Mouse (Mus musculus) megakaryocyte, adult 5-6 weeks (primary cell): ENCODE data around the gene Foxn3. TPM values are rescaled to one million over a fixed set of nuclear protein-coding genes. Genes with fewer than 3 reads are reported as not detected.

ENCODE experiments used
- ATAC-seq: 2 replicates; pipeline ENCODE4 v1.8.0; 2016; ENCODE audit warnings: mild to moderate bottlenecking, inconsistent platforms; ENCODE audit not compliant: poor library complexity, severe bottlenecking
- total RNA-seq, 2 experiments: library from RNA; stranded (forward) in 1 of 2; stranded (reverse) in 1 of 2; fragments of 153-499, 151-499 nt in 1 of 2; fragments of 221-1000, 200-1000 nt in 1 of 2; gene quantifications; 2 replicates each; pipeline versions ENCODE4 v1.2.3 to v1.2.4; 2015 to 2017

Gene Foxn3
- total RNA-seq, 2 experiments from 2014 or later = 19.6 to 45.6 TPM

- peak; percentile 81 for ATAC-seq
These were observed 171.2 kb downstream of the Foxn3 start for GRCm38 (mm10) chr12:99391942-99392880.

DNA sequence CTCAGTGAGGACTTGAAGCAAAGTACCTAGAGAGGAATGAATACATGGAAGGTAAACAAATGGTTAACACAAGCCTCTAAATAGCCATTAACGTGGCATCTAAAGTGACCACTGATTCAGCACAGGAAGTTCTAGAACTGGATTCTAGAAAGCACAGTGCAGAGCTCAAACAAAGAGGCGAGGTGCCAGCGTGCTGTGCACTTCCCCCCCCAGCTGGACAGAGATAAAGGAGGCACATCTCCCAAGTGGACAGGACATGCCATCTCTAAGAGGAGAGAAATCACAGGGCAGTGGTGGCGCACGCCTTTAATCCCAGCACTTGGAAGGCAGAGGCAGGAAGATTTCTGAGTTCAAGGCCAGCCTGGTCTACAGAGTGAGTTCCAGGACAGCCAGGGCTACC is 173.0 kb downstream of the Foxn3 start:
- ATAC-seq = no peak

DNA sequence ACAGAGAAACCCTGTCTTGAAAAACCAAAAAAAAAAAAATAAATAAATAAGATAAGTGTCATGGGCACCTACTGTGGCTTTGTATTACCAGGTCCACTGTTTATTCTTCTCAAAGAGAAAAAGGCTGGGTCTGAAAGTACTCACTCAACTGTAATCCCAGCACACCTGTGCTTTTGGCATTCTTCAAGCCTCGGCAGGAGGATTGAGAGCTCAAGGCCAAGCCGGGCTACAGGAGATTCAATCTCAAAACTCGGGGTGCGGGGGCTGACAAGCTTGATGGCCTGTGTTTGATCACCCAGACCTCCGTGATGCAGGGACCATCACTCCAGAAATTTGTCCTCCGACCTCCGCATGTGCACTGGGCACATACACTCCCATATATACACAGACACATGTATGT is 174.1 kb downstream of the Foxn3 start:
- no peak for ATAC-seq

- ATAC-seq = no peak
These were observed 177.2 kb downstream of the Foxn3 start for GRCm38 (mm10) chr12:99385897-99386834.

- no peak for ATAC-seq
These were observed 178.3 kb downstream of the Foxn3 start for GRCm38 (mm10) chr12:99385073-99385472.

GRCm38 (mm10) chr12:99381317-99381716 is 182.1 kb downstream of the Foxn3 start:
- no peak for ATAC-seq

DNA sequence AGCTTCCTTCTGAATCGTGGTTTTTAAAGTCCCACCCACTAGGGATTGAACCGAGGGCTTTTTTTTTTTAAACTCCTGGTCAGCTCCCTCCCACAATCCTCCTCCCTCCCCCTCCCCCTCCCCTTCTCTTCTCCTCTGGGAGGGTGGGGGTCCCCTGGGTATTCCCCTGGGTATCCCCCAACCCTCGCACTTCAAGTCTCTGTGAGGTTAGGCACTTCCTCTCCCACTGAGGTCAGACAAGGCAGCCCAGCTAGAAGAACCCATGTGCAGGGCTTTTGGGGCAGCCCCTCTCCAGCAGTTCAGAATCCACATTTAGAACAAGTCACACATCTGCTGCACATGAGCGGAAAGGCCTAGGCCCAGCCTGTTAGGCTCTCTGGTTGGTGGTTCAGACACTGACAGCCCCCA is 182.5 kb downstream of the Foxn3 start:
- ATAC-seq = no peak

DNA sequence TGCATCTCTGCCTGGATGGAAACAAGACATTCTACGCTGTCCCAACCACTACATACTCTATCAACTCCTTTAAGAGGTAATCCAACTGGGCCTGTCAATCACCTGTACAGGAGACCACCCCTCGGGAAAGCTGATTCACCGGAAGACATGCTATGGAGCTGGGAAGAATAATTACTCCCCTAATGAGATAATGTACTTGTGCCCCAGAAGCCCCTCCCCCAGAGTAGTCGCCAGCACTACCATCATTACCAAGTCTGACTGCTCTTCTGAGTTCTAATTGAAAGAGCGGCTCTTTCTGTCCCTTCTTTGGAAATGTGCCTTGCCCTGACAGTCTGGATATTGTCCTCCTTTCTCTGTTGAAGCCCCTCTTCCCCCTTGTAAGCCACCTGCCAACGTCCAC is 183.3 kb downstream of the Foxn3 start:
- ATAC-seq = no peak

DNA sequence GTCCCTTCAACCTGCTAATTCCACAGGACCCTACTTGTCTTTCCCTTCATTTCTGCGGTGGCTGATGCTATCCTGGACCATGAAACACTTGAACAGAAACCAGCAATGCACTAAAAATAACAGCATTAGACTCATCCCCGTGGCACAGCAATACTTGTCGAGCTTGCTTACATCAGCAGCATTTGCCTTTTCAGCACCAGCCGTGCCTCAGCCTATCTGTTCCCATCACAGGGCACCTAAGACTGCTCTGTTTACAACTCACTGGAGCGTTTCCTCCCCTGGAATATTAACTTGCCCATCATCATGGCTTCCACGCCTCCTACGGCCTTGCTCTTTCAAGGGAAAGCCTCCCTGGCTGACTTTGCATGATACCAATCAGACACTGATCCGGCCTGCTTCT is 185.1 kb downstream of the Foxn3 start:
- no peak for ATAC-seq

- no peak for ATAC-seq
These were observed 185.7 kb downstream of the Foxn3 start for GRCm38 (mm10) chr12:99377705-99378104.

DNA sequence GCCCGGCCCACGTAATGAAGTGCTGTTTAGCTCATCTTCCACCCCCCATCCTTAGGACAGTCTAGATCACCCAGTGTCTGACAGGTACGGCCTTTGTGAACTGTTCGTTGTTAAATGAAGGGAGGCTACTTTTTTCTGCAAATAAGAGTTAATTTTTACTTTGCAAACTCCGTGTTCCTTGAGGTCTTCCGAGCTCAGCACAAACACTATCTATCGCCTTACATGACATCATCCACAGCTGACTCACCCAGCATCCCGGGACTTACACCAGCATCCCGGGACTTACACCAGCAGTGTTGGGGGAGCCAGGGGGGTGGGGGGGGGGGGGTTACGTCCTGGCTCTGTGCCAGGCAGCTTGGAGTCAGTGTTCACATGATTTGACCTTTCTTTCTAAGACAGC is 186.3 kb downstream of the Foxn3 start:
- no peak for ATAC-seq

GRCm38 (mm10) chr12:99375878-99376454 is 187.4 kb downstream of the Foxn3 start:
- ATAC-seq = no peak

DNA sequence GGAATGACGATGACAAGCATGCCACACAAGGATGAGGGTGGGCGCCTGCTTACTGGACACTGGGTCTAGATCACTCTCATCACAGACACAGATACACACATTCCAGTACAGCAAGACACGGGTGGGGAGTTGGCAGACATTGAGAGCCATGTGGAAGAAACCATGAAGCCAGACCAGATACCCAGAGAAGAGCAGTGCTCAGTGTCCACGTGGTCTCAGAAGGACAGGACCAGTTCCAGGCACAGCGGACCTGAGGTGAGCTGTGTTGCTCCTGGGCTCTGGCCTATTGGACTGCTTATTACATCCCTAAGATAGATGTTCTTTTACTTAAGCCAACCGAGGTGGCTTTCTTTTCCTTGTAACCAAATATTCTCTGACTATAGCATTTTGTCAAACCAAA is 188.0 kb downstream of the Foxn3 start:
- no peak for ATAC-seq

GRCm38 (mm10) chr12:99374099-99374600 is 189.2 kb downstream of the Foxn3 start:
- no peak for ATAC-seq

- no peak for ATAC-seq
These were observed 189.8 kb downstream of the Foxn3 start for GRCm38 (mm10) chr12:99373584-99373983.

GRCm38 (mm10) chr12:99371500-99371899 is 191.9 kb downstream of the Foxn3 start:
- ATAC-seq = no peak

- no peak for ATAC-seq
These were observed 195.1 kb downstream of the Foxn3 start for GRCm38 (mm10) chr12:99368251-99368650.

DNA sequence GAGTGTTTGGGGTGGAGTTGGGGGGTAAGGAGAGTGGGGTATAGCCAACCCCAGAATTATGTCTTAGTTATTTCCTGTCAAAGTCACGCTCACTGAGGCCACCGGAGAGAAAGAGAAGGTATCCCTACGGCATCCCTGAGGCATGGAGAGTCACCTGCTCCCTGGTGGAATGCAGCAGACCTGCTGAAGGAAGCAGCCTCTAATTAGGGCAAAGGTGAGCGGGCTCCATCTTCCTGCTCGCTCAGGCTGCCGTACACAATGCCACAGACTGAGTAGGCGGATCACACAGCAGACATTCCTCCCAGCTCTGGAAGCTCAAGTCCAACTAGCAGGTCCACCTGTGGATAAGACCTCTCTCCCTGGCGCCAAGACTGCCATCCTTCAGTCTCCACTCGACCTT is 197.4 kb downstream of the Foxn3 start:
- ATAC-seq = no peak

DNA sequence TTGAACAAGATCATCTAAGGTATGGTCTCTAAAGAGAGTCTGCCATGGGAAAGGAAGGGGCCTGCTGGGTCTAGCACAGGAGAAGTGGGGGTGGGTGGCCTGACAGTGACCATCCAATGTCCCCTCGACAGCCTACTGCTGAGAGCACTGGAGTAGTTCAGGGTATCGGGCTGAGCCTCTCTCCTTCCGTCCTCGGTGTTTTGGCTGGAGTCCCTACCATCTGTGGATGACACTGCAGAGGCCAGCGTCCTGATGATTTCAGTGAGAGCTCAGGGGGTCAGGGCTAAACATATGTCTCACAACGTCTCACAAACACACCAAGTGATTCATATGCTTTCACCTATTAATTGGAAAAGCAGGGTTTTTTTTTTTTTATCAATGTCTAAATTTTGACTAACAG is 199.2 kb downstream of the Foxn3 start:
- ATAC-seq = no peak

- ATAC-seq = peak; percentile 14; the same call in 1 of the 2 replicates
These were observed 200.4 kb downstream of the Foxn3 start for GRCm38 (mm10) chr12:99363024-99363423.

DNA sequence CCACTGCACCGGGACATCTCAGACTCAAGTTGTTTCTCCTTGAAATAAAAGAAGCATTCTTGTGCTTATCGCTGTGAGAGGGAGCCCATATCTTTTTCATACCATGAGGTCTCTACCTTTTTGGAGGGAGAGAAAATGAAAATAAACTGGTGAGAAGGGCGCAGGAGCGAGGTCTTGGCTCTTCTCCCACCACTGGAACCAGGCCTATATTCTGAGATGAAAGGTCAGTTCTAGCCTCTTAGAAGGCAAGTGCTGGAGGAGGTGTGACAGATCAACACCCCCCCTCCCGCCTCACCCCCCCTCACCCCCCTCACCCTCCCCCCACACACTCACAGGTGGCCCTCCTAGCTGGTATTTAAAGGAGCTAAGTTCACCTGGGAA is 201.6 kb downstream of the Foxn3 start:
- ATAC-seq = no peak
